Mouse (Mus musculus) heart, postnatal 0 days (tissue): Measurements from ENCODE around the gene Emb.

ENCODE experiments used
- CTCF ChIP-seq: IDR thresholded peaks from 2 replicates; pipeline ENCODE4 v1.5.1; 2016; ENCODE audit warnings: antibody characterized with exemption, control low read depth, low read depth
- EP300 ChIP-seq: IDR thresholded peaks from 2 replicates; pipeline ENCODE4 v1.6.1; 2016; ENCODE audit warnings: antibody characterized with exemption, low read depth

GRCm38 (mm10) chr13:117163906-117164305, 44.4 kb upstream of the Emb start:
- TF ChIP-seq EP300, result no peak
- no peak for TF ChIP-seq CTCF
